Mouse (Mus musculus) embryonic fibroblast, embryonic 13.5 days (primary cell): ENCODE results near the gene Rasgrp2.

Experiments used
- CTCF ChIP-seq: IDR thresholded peaks from 2 replicates; pipeline ENCODE4 v1.5.1; 2011; ENCODE audit warnings: mild to moderate bottlenecking, control low read depth, low read length, moderate library complexity, borderline replicate concordance; ENCODE audit not compliant: insufficient read depth
- POLR2A ChIP-seq: IDR thresholded peaks from 2 replicates; pipeline ENCODE4 v1.6.1; 2011; ENCODE audit warnings: low read depth, mild to moderate bottlenecking, control low read depth, low read length, moderate library complexity

DNA sequence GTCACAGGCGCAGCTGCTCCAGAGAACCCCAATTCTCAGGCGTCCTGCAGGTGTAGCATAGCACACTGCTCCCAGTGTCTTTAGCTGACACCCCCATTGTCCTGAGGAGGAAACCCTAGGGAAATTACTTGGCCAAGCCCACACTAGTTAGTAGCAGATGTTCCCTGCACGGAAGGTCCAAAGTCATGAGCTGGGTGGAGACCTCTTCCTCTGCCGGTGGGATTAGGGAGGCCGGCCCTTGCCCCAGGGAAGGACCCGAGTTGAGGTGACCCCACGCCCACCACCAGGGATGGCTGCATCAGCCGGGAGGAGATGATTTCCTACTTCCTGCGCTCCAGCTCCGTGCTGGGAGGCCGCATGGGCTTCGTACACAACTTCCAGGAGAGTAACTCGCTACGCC lies 13.7 kb downstream of the Rasgrp2 start:
- TF ChIP-seq POLR2A, result no peak
- TF ChIP-seq CTCF, result no peak
